Mouse (Mus musculus) spleen, postnatal 4 days (tissue): ENCODE measurements around the gene Lrrk1.

Experiments used
- DNase-seq, 2 experiments: peaks; one replicate each; pipeline ENCODE4 v3.0.0; 2022; ENCODE audit warnings: low spot score in 2 of 2

The Lrrk1 gene

GRCm38 (mm10) chr7:66227814-66228609 is 160.1 kb downstream of the Lrrk1 start:
- DNase-seq: peak; percentile 10 to 60

GRCm38 (mm10) chr7:66225881-66226280 is 162.3 kb downstream of the Lrrk1 start:
- peak in 1 of 2 experiments; percentile 59 for DNase-seq

- no peak for DNase-seq
Observed at GRCm38 (mm10) chr7:66224541-66224940, 163.6 kb downstream of the Lrrk1 start.

- no peak for DNase-seq
Observed at GRCm38 (mm10) chr7:66223731-66224130, 164.4 kb downstream of the Lrrk1 start.

GRCm38 (mm10) chr7:66222621-66223091 is 165.5 kb downstream of the Lrrk1 start:
- no peak for DNase-seq

GRCm38 (mm10) chr7:66219794-66220227 is 168.3 kb downstream of the Lrrk1 start:
- peak in 1 of 2 experiments; percentile 56 for DNase-seq

- DNase-seq: peak in 1 of 2 experiments; percentile 53
Observed at GRCm38 (mm10) chr7:66219028-66219793, 168.9 kb downstream of the Lrrk1 start.

- DNase-seq: peak in 1 of 2 experiments; percentile 63
Observed at GRCm38 (mm10) chr7:66218193-66219014, 169.7 kb downstream of the Lrrk1 start.

- DNase-seq: no peak
Observed at GRCm38 (mm10) chr7:66217531-66218094, 170.5 kb downstream of the Lrrk1 start.

GRCm38 (mm10) chr7:66217011-66217410 is 171.1 kb downstream of the Lrrk1 start:
- DNase-seq: peak in 1 of 2 experiments; percentile 54

- no peak for DNase-seq
Observed at GRCm38 (mm10) chr7:66215911-66216310, 172.2 kb downstream of the Lrrk1 start.

GRCm38 (mm10) chr7:66214477-66214876 is 173.7 kb downstream of the Lrrk1 start:
- DNase-seq: peak in 1 of 2 experiments; percentile 56

GRCm38 (mm10) chr7:66212887-66213286 is 175.3 kb downstream of the Lrrk1 start:
- DNase-seq: no peak

GRCm38 (mm10) chr7:66209920-66210319 is 178.2 kb downstream of the Lrrk1 start:
- DNase-seq: no peak

- peak in 1 of 2 experiments; percentile 53 for DNase-seq
Observed at GRCm38 (mm10) chr7:66201657-66202056, 186.5 kb downstream of the Lrrk1 start.

GRCm38 (mm10) chr7:66200791-66201450 is 187.2 kb downstream of the Lrrk1 start:
- peak in 1 of 2 experiments; percentile 62 for DNase-seq

- peak in 1 of 2 experiments; percentile 57 for DNase-seq
Observed at GRCm38 (mm10) chr7:66200383-66200782, 187.8 kb downstream of the Lrrk1 start.

GRCm38 (mm10) chr7:66199391-66199831 is 188.7 kb downstream of the Lrrk1 start:
- DNase-seq: peak; percentile 42 to 76

GRCm38 (mm10) chr7:66198416-66198815 is 189.7 kb downstream of the Lrrk1 start:
- no peak for DNase-seq

GRCm38 (mm10) chr7:66196609-66197445 is 191.3 kb downstream of the Lrrk1 start:
- peak; percentile 80 to 83 for DNase-seq
